Mouse (Mus musculus): ENCODE measurements around the gene Dis3l2. TPM values are rescaled to one million over a fixed set of nuclear protein-coding genes. Genes with fewer than 3 reads are reported as not detected.

Dis3l2 gene
- total RNA-seq, 2 experiments from 2014 or later = 9.8 to 13.8 TPM

- no peak for ATAC-seq (ENCODE audit: poor library complexity, severe bottlenecking)
These were observed 15.8 kb downstream of the Dis3l2 start for GRCm38 (mm10) chr1:86719391-86719790.

DNA sequence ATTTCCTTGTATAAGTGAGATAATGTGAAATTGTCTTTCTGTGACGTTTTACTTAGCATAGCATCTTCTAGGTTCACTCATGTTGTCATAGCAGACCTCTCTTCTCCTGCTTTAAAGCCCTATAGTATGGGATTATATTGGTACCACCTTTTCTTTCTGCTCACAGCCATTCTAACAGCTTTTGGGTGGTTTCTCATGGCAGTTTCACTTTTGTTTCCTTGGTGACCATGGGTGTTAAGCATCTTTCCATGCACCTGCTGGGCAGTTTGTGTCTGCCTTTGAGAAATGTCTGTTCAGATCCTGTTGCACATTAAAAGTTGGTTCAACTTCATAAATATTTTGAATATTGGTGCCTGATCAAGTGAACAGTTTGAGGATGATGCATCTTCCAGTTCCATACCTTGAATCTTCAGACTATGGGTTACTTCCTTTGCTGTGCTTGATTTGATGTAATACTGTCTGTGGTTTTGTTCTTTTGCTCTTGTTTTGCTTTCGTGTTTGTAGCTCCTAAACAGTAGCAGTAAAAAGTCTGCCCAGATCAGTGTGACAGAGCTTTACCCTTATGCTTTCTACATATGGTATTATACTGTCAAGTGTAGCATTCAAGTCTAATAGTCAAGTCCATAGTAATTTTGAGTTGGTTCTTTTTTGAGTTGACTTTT lies 29.7 kb downstream of the Dis3l2 start:
- ATAC-seq (ENCODE audit: poor library complexity, severe bottlenecking) = no peak

DNA sequence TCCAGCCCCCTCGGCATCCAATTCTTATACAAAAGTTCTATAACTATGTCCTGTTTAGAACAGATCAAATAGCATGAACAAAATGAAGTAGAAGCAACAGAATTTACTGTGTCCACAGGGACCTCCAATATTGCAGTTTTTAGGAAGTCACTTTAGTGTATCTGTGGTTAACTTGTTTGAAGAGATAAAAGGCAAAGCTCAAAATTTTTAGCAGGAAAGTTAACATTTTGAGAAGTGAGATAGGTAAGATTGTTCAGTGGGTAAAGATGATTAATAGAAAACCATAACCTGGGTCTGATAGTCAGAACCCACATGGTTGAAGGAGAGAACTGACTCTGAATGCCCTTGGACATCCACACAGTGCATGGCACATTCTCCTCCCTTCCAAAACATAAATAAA lies 32.8 kb downstream of the Dis3l2 start:
- ATAC-seq (ENCODE audit: poor library complexity, severe bottlenecking) = no peak

DNA sequence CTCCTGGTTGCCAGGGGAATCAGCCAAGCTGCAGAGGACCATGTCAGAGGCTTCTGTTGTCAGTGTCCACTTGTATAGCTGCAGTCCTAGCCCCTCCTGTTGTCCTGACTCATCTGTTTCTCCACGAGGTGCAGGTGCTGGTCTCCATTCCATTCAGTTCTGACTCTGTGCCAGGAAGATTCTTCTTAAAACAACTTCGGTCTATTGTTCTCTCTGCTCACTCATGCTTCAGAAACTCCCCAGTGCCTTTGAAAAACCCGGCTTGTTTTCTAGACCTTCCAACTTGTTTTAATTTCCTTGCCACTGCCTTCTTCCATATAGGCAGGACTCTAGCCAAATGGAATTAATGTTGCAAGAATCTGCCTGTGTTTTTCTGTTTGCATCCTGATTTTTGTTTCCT lies 39.3 kb downstream of the Dis3l2 start:
- no peak for ATAC-seq (ENCODE audit: poor library complexity, severe bottlenecking)

GRCm38 (mm10) chr1:86747034-86747433 lies 43.4 kb downstream of the Dis3l2 start:
- ATAC-seq (ENCODE audit: poor library complexity, severe bottlenecking) = no peak

- ATAC-seq (ENCODE audit: poor library complexity, severe bottlenecking) = no peak
These were observed 46.5 kb downstream of the Dis3l2 start for GRCm38 (mm10) chr1:86750094-86750493.

GRCm38 (mm10) chr1:86753416-86753815 lies 49.8 kb downstream of the Dis3l2 start:
- no peak for ATAC-seq (ENCODE audit: poor library complexity, severe bottlenecking)

DNA sequence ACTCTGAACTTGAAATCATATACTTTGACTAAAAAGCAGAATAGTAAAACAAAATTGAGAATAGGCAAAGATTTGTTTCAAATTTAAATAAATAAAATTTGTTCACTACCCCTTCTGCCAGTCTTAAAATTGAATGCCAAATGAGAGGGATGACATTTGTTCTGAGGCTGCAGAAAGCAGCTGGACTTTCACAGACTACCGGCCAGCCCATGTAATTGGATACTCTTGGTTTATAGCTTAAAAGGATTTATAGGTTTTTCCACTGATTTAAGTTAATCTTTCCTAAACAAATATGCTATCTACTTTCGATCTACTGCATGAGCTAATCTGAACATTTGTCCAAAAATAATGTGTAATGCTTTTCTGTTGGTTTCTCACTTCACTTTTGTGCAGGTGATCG lies 50.7 kb downstream of the Dis3l2 start:
- ATAC-seq (ENCODE audit: poor library complexity, severe bottlenecking) = no peak

DNA sequence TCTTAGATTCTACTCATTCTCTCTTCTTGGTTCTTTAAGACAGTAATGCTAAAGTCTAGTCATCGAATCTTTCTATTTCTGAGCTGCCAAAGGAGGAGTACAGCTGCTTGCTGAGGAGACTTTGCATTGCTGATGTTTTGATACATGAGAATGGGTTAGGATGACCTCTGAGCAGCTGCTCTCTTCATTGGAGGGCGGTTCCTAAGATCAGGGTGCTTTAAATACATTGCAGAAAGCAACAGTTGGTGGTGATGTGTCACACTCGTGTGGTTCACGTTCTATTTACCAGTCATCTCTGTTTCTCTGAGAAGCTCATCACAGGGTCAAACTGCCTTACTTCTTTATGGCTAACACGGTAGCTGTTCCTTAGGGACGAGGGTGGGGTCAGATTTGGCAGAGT lies 54.5 kb downstream of the Dis3l2 start:
- no peak for ATAC-seq (ENCODE audit: poor library complexity, severe bottlenecking)

GRCm38 (mm10) chr1:86762161-86762560 lies 58.6 kb downstream of the Dis3l2 start:
- no peak for ATAC-seq (ENCODE audit: poor library complexity, severe bottlenecking)

- ATAC-seq (ENCODE audit: poor library complexity, severe bottlenecking) = no peak
These were observed 97.6 kb downstream of the Dis3l2 start for GRCm38 (mm10) chr1:86801241-86801640.

DNA sequence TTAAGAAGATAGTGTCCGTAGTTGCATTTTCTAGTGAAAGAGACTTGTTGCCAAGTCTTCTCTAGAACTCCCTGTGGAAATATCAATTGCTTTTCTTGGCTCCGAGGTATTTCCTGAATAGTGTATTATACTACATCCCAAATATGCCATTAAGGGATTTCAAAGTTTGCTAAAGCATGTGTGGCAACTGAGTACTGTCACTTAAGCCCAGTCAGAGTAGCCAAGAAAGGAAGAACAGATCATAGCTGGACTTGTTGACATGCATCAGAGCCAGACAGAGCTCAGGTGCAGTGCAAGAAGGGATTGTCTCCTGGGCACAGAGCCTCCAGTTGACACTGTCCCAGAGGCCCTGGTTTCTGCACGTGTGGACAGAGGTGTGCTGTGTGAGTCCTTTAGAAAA lies 108.1 kb downstream of the Dis3l2 start:
- no peak for ATAC-seq (ENCODE audit: poor library complexity, severe bottlenecking)

DNA sequence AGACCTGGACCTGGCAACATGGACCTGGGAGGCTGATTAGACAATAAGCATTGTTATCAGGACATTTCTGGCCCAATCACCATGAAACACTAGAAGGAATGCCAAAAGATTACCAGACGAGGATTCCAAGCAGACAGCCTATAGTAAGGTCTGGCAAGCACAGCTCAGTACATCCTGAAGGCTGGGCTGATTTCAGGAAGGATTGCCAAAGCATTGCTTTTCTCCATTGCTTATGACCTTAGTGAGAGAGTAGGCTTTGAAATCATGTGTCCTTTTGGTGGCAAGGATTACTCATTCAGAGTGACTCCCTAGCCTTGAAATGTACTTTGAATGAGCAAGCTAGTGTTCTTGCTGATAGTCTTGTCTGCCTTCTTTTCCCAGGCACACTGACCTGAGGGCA lies 118.7 kb downstream of the Dis3l2 start:
- no peak for ATAC-seq (ENCODE audit: poor library complexity, severe bottlenecking)

DNA sequence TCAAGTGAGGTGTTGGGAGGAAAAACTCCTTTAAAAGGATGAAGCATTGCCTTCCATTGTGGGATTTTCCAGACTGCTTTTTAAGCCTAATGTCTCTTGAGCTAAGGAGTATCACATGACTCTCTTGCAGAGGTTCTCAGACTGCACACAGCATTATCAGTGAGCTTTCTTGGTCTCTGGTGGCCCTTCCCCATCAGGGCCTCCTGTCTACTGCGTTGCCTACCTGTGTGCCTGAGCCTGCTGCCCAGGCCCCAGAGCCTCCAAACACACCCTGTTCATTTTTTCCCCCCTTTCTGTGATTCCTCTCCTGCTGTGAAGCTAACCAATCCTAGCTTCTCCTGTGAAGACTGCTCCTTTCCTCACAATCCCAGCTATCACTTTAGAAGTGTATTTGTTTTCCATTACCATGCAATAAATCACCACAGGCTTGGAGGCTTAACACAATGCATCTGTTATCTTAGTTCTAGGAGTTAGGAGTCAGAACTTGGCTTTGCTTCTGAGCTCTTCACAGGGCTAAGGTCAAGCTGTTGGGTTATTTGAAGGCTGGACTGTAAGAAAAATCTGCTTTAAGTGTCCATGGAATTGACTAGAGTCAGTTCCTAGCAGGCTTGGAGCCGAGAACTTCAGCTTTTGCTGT lies 130.9 kb downstream of the Dis3l2 start:
- ATAC-seq (ENCODE audit: poor library complexity, severe bottlenecking) = no peak

GRCm38 (mm10) chr1:86834988-86835387 lies 131.4 kb downstream of the Dis3l2 start:
- no peak for ATAC-seq (ENCODE audit: poor library complexity, severe bottlenecking)

GRCm38 (mm10) chr1:86850754-86851153 lies 147.1 kb downstream of the Dis3l2 start:
- ATAC-seq (ENCODE audit: poor library complexity, severe bottlenecking) = no peak

- ATAC-seq (ENCODE audit: poor library complexity, severe bottlenecking) = no peak
These were observed 155.3 kb downstream of the Dis3l2 start for GRCm38 (mm10) chr1:86858876-86859275.

- ATAC-seq (ENCODE audit: poor library complexity, severe bottlenecking) = no peak
These were observed 155.8 kb downstream of the Dis3l2 start for GRCm38 (mm10) chr1:86859371-86859770.

DNA sequence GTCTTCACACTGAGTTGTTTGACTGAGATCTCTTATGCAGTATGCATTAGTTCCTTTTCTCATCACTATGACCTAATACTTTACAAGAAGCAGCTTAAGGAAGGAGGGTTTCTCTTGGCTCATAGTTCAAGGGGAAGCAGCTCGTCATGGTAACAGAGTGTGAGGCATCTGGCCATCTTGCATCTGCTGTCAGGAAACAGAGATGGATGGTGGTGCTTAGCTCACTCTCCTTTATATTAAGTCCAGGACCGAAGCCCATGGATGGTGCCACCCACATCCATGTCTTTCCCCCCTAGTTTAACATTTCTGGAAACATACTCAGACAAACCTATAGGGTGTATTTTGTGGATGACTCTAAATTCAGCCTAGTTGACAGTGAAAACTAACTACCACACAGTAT lies 170.1 kb downstream of the Dis3l2 start:
- no peak for ATAC-seq (ENCODE audit: poor library complexity, severe bottlenecking)

GRCm38 (mm10) chr1:86878743-86879142 lies 175.1 kb downstream of the Dis3l2 start:
- no peak for ATAC-seq (ENCODE audit: poor library complexity, severe bottlenecking)

GRCm38 (mm10) chr1:86879547-86879946 lies 175.9 kb downstream of the Dis3l2 start:
- ATAC-seq (ENCODE audit: poor library complexity, severe bottlenecking) = no peak

GRCm38 (mm10) chr1:86887060-86887459 lies 183.5 kb downstream of the Dis3l2 start:
- ATAC-seq (ENCODE audit: poor library complexity, severe bottlenecking) = no peak

DNA sequence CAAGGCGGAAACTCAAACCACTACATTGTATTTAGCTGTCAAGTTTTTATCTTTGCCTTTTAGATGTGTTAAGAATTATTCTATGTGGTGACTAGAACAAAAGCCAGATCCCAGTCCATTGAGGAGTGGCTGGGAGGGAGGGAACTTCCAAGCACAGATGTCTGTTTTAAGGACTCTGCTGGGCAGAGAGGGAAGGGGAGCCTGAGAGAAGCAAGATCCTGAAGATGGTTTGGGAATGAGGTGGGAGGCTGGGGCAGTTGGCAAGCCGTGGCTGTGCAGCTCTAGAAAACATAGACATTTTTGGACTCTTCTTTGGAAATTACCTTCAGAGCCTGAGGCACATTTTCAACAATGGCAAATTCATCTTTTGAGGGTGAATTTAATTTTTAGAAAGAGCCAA lies 208.9 kb downstream of the Dis3l2 start:
- ATAC-seq (ENCODE audit: poor library complexity, severe bottlenecking) = no peak
